12 mouse cellular contexts compared by ENCODE assay signal in genomic region chr11:72586570-72586969, GRCm38 (mm10). TPM values are rescaled to one million over a fixed set of nuclear protein-coding genes. Genes with fewer than 3 reads are reported as not detected.
"Had no signal": no experiment of that assay in that cellular context is flagged by ENCODE, and none has a peak within 500 bp of the region (broad histone marks: within the 10 kb centered on the region; RNA-seq: fewer than 3 reads in every experiment).

No protein-coding gene starts in this region.

- H3K9ac ChIP-seq: limb, embryonic 15.5 days; liver, embryonic 15.5 days; lung, embryonic 15.5 days; neural tube, embryonic 15.5 days had no signal

- H3K4me1 ChIP-seq: lung, embryonic 15.5 days; midbrain, embryonic 10.5 days; neural tube, embryonic 15.5 days had no signal

- H3K4me2 ChIP-seq: limb, embryonic 15.5 days; liver, embryonic 15.5 days; lung, embryonic 15.5 days; neural tube, embryonic 15.5 days had no signal

- H3K27me3 ChIP-seq: limb, embryonic 15.5 days; liver, embryonic 15.5 days; lung, embryonic 15.5 days; neural tube, embryonic 15.5 days had no signal

- DNase-seq: kidney, adult 2 months; kidney, postnatal 25 days; lung, postnatal 14 days; midbrain, embryonic 14.5 days; thymus, postnatal 14 days had no signal

- H3K4me3 ChIP-seq: limb, embryonic 15.5 days; liver, embryonic 15.5 days; lung, embryonic 15.5 days; midbrain, embryonic 10.5 days; myocyte; neural tube, embryonic 15.5 days had no signal

- H3K27ac ChIP-seq: limb, embryonic 15.5 days; liver, embryonic 15.5 days; midbrain, embryonic 10.5 days; neural tube, embryonic 15.5 days; stomach, postnatal 0 days had no signal

- H3K36me3 ChIP-seq: limb, embryonic 15.5 days; liver, embryonic 15.5 days; lung, embryonic 15.5 days; midbrain, embryonic 10.5 days; neural tube, embryonic 15.5 days had no signal

- H3K9me3 ChIP-seq: limb, embryonic 15.5 days; liver, embryonic 15.5 days; lung, embryonic 15.5 days; midbrain, embryonic 10.5 days; neural tube, embryonic 15.5 days had no signal

RNA-seq across cellular contexts. Expression of gene Spns3, which starts 36.3 kb away (rescaled TPM):
- polyA plus RNA-seq: midbrain, embryonic 10.5 days; midbrain, embryonic 14.5 days had no signal
